Mouse (Mus musculus): ENCODE results near the gene Sbf2. TPM values are rescaled to one million over a fixed set of nuclear protein-coding genes. Genes with fewer than 3 reads are reported as not detected.

Gene Sbf2
- total and polyA plus RNA-seq, 3 experiments, result 1.3 to 4.4 TPM; not detected in 1

- no peaks in the 10 kb centered on the region for H3K4me1 ChIP-seq (ENCODE audit: control insufficient read depth in 1 of 2, insufficient read depth in 2 of 2, low read length in 2 of 2)
- TF ChIP-seq MXI1 (IDR thresholded peaks at IDR 0.05; ENCODE audit: low read depth, low read length) (no peak), ZMIZ1 (IDR thresholded peaks at IDR 0.05; ENCODE audit: low read depth, low read length) (no peak), EP300 (IDR thresholded peaks at IDR 0.05; ENCODE audit: low read depth in 1 of 2, low read length in 2 of 2) (no peak), USF1 (IDR thresholded peaks at IDR 0.05; ENCODE audit: low read depth, low read length) (no peak), SIN3A (IDR thresholded peaks at IDR 0.05; ENCODE audit: low read length) (no peak), MAZ (IDR thresholded peaks at IDR 0.05; ENCODE audit: low read depth, low read length) (no peak), ETS1 (IDR thresholded peaks at IDR 0.05; ENCODE audit: low read depth, low read length) (no peak), E2F4 (IDR thresholded peaks at IDR 0.05; ENCODE audit: borderline replicate concordance, low read depth, low read length) (no peak), USF2 (IDR thresholded peaks at IDR 0.05; ENCODE audit: borderline replicate concordance in 1 of 2, insufficient read depth in 1 of 2, low read depth in 1 of 2, low read length in 2 of 2) (no peak)
- peak; percentile 5 for DNase-seq (ENCODE audit: low read depth, low spot score)
- no peak overlapping the region for H3K9ac ChIP-seq (ENCODE audit: control insufficient read depth, low read depth, low read length, poor library complexity, severe bottlenecking)
- no peaks in the 10 kb centered on the region for H3K9me3 ChIP-seq (replicated peaks; ENCODE audit: insufficient read depth, low read length)
- no peaks in the 10 kb centered on the region for H3K79me2 ChIP-seq (ENCODE audit: control insufficient read depth, insufficient read depth, low read length, poor library complexity)
- no peak overlapping the region for H3K27ac ChIP-seq (ENCODE audit: control insufficient read depth, low read depth, low read length)
- no peaks in the 10 kb centered on the region for H3K36me3 ChIP-seq (ENCODE audit: control insufficient read depth in 1 of 2, insufficient read depth in 2 of 2, low read length in 2 of 2)
- no peaks in the 10 kb centered on the region; a peak in 1 of 4 replicates for H3K27me3 ChIP-seq (ENCODE audit: control insufficient read depth in 1 of 2, insufficient read depth in 2 of 2, low read length in 2 of 2)
- no peak overlapping the region for H3K4me3 ChIP-seq (ENCODE audit: control insufficient read depth in 1 of 2, insufficient read depth in 1 of 2, low read depth in 2 of 2, low read length in 2 of 2)
Measured at GRCm38 (mm10) chr7:110359391-110359790, 255.3 kb downstream of the Sbf2 start.

GRCm38 (mm10) chr7:110353971-110354370, 260.8 kb downstream of the Sbf2 start:
- Histone ChIP-seq H3K36me3 (ENCODE audit: control insufficient read depth in 1 of 2, insufficient read depth in 2 of 2, low read length in 2 of 2) (no peaks in the 10 kb centered on the region), H3K27ac (ENCODE audit: control insufficient read depth, low read depth, low read length) (no peak overlapping the region), H3K4me3 (ENCODE audit: control insufficient read depth in 1 of 2, insufficient read depth in 1 of 2, low read depth in 2 of 2, low read length in 2 of 2) (no peak overlapping the region), H3K4me1 (ENCODE audit: control insufficient read depth in 1 of 2, insufficient read depth in 2 of 2, low read length in 2 of 2) (no peaks in the 10 kb centered on the region), H3K27me3 (ENCODE audit: control insufficient read depth in 1 of 2, insufficient read depth in 2 of 2, low read length in 2 of 2) (peaks cover 0 to 1% of the 10 kb centered on the region in 2 experiments; a peak in 1 of 4 replicates), H3K9ac (ENCODE audit: control insufficient read depth, low read depth, low read length, poor library complexity, severe bottlenecking) (no peak overlapping the region), H3K9me3 (replicated peaks; ENCODE audit: insufficient read depth, low read length) (no peaks in the 10 kb centered on the region), H3K79me2 (ENCODE audit: control insufficient read depth, insufficient read depth, low read length, poor library complexity) (no peaks in the 10 kb centered on the region)
- no peak for DNase-seq (ENCODE audit: low read depth, low spot score)
- TF ChIP-seq GABPA (IDR thresholded peaks at IDR 0.05; ENCODE audit: low read depth, low read length), result no peak
- no peak for TF ChIP-seq CHD1 (IDR thresholded peaks at IDR 0.05; ENCODE audit: low read depth, low read length)
- no peak for TF ChIP-seq NRF1 (IDR thresholded peaks at IDR 0.05; ENCODE audit: insufficient read depth, low read depth, low read length, poor library complexity, severe bottlenecking)
- TF ChIP-seq MAX (IDR thresholded peaks at IDR 0.05; ENCODE audit: low read length), result no peak
- TF ChIP-seq USF2 (IDR thresholded peaks at IDR 0.05; ENCODE audit: borderline replicate concordance in 1 of 2, insufficient read depth in 1 of 2, low read depth in 1 of 2, low read length in 2 of 2), result no peak
- no peak for TF ChIP-seq TBP (IDR thresholded peaks at IDR 0.05; ENCODE audit: low read depth, low read length)
- TF ChIP-seq CHD2 (IDR thresholded peaks at IDR 0.05; ENCODE audit: low read length), result no peak
- TF ChIP-seq RAD21 (IDR thresholded peaks at IDR 0.05; ENCODE audit: low read depth, low read length), result no peak
- TF ChIP-seq POLR2AphosphoS5 (IDR thresholded peaks at IDR 0.05; ENCODE audit: borderline replicate concordance, low read depth, low read length), result no peak
- no peak for TF ChIP-seq EP300 (IDR thresholded peaks at IDR 0.05; ENCODE audit: low read depth in 1 of 2, low read length in 2 of 2)
- no peak for TF ChIP-seq MEF2A (IDR thresholded peaks at IDR 0.05; ENCODE audit: extremely low read depth, insufficient replicate concordance, low read depth, low read length, poor library complexity, severe bottlenecking)
- TF ChIP-seq BHLHE40 (IDR thresholded peaks at IDR 0.05; ENCODE audit: borderline replicate concordance, low read depth, low read length), result no peak
- TF ChIP-seq MAZ (IDR thresholded peaks at IDR 0.05; ENCODE audit: low read depth, low read length), result no peak
- TF ChIP-seq RCOR1 (IDR thresholded peaks at IDR 0.05; ENCODE audit: low read depth, low read length), result no peak
- no peak for TF ChIP-seq UBTF (IDR thresholded peaks at IDR 0.05; ENCODE audit: borderline replicate concordance, insufficient read depth, low read depth, low read length)
- TF ChIP-seq ZMIZ1 (IDR thresholded peaks at IDR 0.05; ENCODE audit: low read depth, low read length), result no peak
- TF ChIP-seq MYB (IDR thresholded peaks at IDR 0.05; ENCODE audit: low read depth, low read length), result no peak
- no peak for TF ChIP-seq USF1 (IDR thresholded peaks at IDR 0.05; ENCODE audit: low read depth, low read length)
- no peak for TF ChIP-seq ZNF384 (IDR thresholded peaks at IDR 0.05; ENCODE audit: low read depth, low read length)
- no peak for TF ChIP-seq MAFK (IDR thresholded peaks at IDR 0.05; ENCODE audit: borderline replicate concordance, low read depth, low read length)
